ENCODE assay signal across 11 mouse cellular contexts in genomic region chr7:98579731-98580130, GRCm38 (mm10).
"Had no signal": no experiment of that assay in that cellular context is flagged by ENCODE, and none has a peak within 500 bp of the region (broad histone marks: within the 10 kb centered on the region; RNA-seq: fewer than 3 reads in every experiment).

No protein-coding gene starts in this region.

- H3K27ac ChIP-seq: kidney, embryonic 15.5 days; limb, embryonic 12.5 days; limb, embryonic 15.5 days; liver, embryonic 14.5 days had no signal

- H3K4me3 ChIP-seq: kidney, embryonic 15.5 days; limb, embryonic 12.5 days; limb, embryonic 15.5 days had no signal

- H3K4me1 ChIP-seq: limb, embryonic 12.5 days; limb, embryonic 15.5 days had no signal

- DNase-seq: kidney, adult 11 months; kidney, postnatal 4 days; left cerebral cortex, postnatal 4 days; liver, postnatal 0 days; lung, embryonic 14.5 days; lung, postnatal 4 days; thymus, postnatal 36 days had no signal

- H3K36me3 ChIP-seq: kidney, embryonic 15.5 days; limb, embryonic 12.5 days; limb, embryonic 15.5 days had no signal

- H3K27me3 ChIP-seq: kidney, embryonic 15.5 days; limb, embryonic 12.5 days; limb, embryonic 15.5 days had no signal
